Mouse (Mus musculus) midbrain, embryonic 16.5 days (tissue): Measurements from ENCODE around the gene Dnajc28. TPM values are rescaled to one million over a fixed set of nuclear protein-coding genes. Genes with fewer than 3 reads are reported as not detected.

Experiments
- ATAC-seq: fragments of 200-750 bp; cut with Nextera tagmentation; 2 replicates; pipeline ENCODE4 v1.8.0; 2017; ENCODE audit warnings: moderate TSS enrichment
- H3K27ac ChIP-seq: fragments of 300-500 bp; sonication (generic); 2 replicates; pipeline ENCODE4 v1.5.1; 2014; ENCODE audit warnings: mild to moderate bottlenecking, low read length, mixed read lengths
- H3K27me3 ChIP-seq: fragments of 300-500 bp; sonication (generic); 2 replicates; pipeline ENCODE4 v1.6.1; 2014; ENCODE audit warnings: low read depth, low read length, mixed read lengths; ENCODE audit not compliant: control insufficient read depth, insufficient read depth
- H3K36me3 ChIP-seq: fragments of 300-500 bp; sonication (generic); 2 replicates; pipeline ENCODE4 v1.6.1; 2014; ENCODE audit warnings: mild to moderate bottlenecking, low read length, moderate library complexity, mixed read lengths; ENCODE audit not compliant: control insufficient read depth, insufficient read depth
- H3K4me1 ChIP-seq: fragments of 300-500 bp; sonication (generic); 2 replicates; pipeline ENCODE4 v1.6.1; 2014; ENCODE audit warnings: mild to moderate bottlenecking, low read length, mixed read lengths; ENCODE audit not compliant: control insufficient read depth, insufficient read depth
- H3K4me2 ChIP-seq: fragments of 300-500 bp; sonication (generic); 2 replicates; pipeline ENCODE4 v1.6.1; 2014; ENCODE audit warnings: mild to moderate bottlenecking, low read length, mixed read lengths
- H3K4me3 ChIP-seq: fragments of 300-500 bp; sonication (generic); 2 replicates; pipeline ENCODE4 v1.5.1; 2014; ENCODE audit warnings: low read depth, mild to moderate bottlenecking, low read length, moderate library complexity, mixed read lengths
- H3K9ac ChIP-seq: fragments of 300-500 bp; sonication (generic); 2 replicates; pipeline ENCODE4 v1.6.1; 2014; ENCODE audit warnings: low read depth, low read length, mixed read lengths
- H3K9me3 ChIP-seq: fragments of 300-500 bp; sonication (generic); replicated peaks from 2 replicates; pipeline ENCODE4 v1.6.1; 2014; ENCODE audit warnings: mild to moderate bottlenecking, low read length, mixed read lengths; ENCODE audit not compliant: control insufficient read depth, poor library complexity, severe bottlenecking
- WGBS: fragments of 180-500 bp; shearing (Covaris S2); extraction: QIAGEN DNeasy Blood & Tissue Kit; methylation state at CpG from one replicate; pipeline ENCODE4 v1.1.7; 2014; 5-methylcytosine and 5-hydroxymethylcytosine counted together
- polyA plus RNA-seq: library from polyadenylated mRNA; unstranded; fragments of >200 nt; fragmentation: Nextera tagmentation; extraction: Ambion mirVana; gene quantifications from 2 replicates; pipeline ENCODE4 v1.2.1, GENCODE M21; 2015

The Dnajc28 gene
- polyA plus RNA-seq, 1 experiment from 2014 or later: 7.3 TPM

- Histone ChIP-seq H3K9me3 (no peaks in the 10 kb centered on the region), H3K27ac (no peak overlapping the region), H3K9ac (no peak overlapping the region), H3K4me3 (no peak overlapping the region), H3K4me2 (no peak overlapping the region), H3K4me1 (peaks cover 10% of the 10 kb centered on the region), H3K27me3 (no peaks in the 10 kb centered on the region), H3K36me3 (no peaks in the 10 kb centered on the region)
- ATAC-seq: no peak
- 71% methylated on average over 8 of the region's 8 CpGs for WGBS
Measured at GRCm38 (mm10) chr16:91592162-91592561, 26.7 kb downstream of the Dnajc28 start.

DNA sequence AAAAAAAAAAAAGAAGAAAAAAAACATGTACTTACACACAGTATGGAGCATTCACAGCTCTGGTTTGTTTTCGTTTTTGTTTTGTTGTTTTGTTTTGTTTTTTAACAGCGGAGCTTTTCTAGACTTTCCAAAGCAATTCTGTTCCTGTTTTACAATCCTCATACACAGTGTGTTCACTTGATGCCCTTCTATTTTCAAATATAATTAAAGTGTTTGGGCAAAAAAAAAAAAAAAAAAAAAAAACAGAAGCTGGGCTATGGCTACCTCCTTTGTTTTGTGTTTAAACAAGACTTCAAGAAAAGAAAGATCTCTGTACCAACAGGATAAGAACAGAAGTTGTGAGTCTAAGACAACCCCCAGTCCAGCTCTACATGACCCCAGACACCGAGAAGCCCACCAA lies 30.1 kb downstream of the Dnajc28 start:
- no peaks in the 10 kb centered on the region for H3K4me1 ChIP-seq
- 85% methylated on average over 3 of the region's 3 CpGs for WGBS

DNA sequence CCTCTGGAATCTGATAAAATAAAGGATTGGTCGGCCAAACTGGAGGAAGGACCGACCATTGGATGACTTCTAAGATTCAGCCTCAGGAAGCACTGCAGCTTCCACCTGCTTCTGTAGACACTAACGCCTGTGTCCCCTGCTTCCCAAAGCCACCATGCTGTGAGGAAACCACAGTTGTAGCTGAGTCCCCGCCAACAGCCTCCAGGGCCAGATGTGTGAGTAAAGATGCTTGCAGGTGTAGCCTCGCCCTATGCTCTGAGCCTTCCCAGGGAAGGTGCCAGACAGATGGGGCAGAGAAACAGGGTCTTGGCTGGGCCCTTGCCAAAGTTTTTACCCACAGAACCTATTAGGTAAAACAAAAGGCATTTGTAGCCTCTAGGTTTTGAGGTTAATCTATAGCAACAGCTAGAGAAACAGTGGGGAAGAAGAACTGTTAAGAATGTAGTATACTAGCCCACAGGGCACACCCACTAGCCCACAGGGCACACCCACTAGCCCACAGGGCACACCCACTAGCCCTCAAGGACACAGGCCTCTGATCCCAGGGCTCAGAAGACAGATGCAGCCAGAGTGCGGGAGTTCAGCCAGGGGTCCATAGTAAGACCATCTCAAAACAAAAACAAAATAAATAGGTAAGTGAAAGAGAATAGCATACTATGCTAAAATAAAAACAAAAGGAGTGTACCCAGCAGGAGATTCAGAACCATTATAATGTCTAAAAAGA lies 30.9 kb downstream of the Dnajc28 start:
- Histone ChIP-seq H3K4me1 (no peaks in the 10 kb centered on the region), H3K4me3 (no peak overlapping the region), H3K36me3 (peaks cover 4% of the 10 kb centered on the region), H3K27ac (no peak overlapping the region), H3K9ac (no peak overlapping the region), H3K4me2 (no peak overlapping the region), H3K27me3 (no peaks in the 10 kb centered on the region), H3K9me3 (no peaks in the 10 kb centered on the region)
- no peak for ATAC-seq
- 70% methylated on average over 6 of the region's 6 CpGs for WGBS

More for the DNA sequence above, 30.1 kb downstream of the Dnajc28 start:
- Histone ChIP-seq H3K9me3 (no peaks in the 10 kb centered on the region), H3K27me3 (no peaks in the 10 kb centered on the region), H3K27ac (no peak overlapping the region), H3K4me2 (no peak overlapping the region), H3K36me3 (peaks cover 4% of the 10 kb centered on the region), H3K4me3 (no peak overlapping the region), H3K9ac (no peak overlapping the region)
- ATAC-seq: no peak

DNA sequence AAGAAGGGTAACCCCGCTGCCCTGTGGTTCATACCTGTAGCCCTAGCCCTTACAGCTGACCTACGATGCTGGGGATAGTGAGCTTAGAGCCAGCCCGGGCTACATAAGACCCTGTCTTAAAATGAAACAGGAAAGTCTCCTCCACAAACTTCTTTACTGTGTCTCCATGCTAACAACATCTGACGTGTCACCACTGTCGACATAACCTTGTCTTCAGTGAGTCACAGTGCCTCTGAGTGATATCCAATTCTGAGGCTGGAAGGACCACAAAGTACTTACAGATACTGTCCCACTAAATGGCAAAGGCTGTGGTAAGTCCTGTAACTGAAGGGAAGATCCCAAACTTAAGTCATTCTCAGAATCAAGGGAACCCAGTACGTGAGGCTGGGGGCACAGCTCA lies 32.6 kb downstream of the Dnajc28 start:
- no peak for ATAC-seq
- no peaks in the 10 kb centered on the region for H3K4me1 ChIP-seq
- H3K36me3 ChIP-seq: peaks cover 6% of the 10 kb centered on the region
- WGBS: 96% methylated on average over 6 of the region's 6 CpGs
- H3K4me3 ChIP-seq: no peak overlapping the region
- no peak overlapping the region for H3K27ac ChIP-seq
- no peaks in the 10 kb centered on the region for H3K27me3 ChIP-seq
- no peak overlapping the region for H3K4me2 ChIP-seq
- no peaks in the 10 kb centered on the region for H3K9me3 ChIP-seq
- no peak overlapping the region for H3K9ac ChIP-seq

DNA sequence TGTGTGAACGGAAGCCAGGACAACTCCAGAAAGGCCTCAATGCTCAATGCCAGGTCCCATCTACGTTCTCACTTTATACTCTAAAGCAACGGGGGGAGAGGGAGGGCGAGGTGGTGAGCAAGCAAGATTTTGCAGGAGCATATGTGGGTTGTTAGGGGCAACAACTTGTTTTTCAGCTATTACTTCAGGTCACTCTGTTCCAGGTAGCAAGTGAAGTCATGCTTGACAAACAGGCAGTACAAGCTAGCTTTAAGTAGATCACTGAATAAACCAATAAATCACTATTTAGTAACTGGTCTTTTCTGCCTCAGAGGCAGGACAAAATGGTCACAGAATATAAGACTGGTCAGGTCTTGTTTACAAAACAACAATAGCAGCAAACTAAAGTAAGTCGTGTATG lies 33.2 kb downstream of the Dnajc28 start:
- Histone ChIP-seq H3K4me1 (no peaks in the 10 kb centered on the region), H3K4me3 (no peak overlapping the region), H3K4me2 (no peak overlapping the region), H3K27me3 (no peaks in the 10 kb centered on the region), H3K36me3 (peaks cover 9% of the 10 kb centered on the region), H3K9me3 (no peaks in the 10 kb centered on the region), H3K27ac (no peak overlapping the region), H3K9ac (no peak overlapping the region)
- 95% methylated on average over 5 of the region's 5 CpGs for WGBS
- ATAC-seq: no peak

DNA sequence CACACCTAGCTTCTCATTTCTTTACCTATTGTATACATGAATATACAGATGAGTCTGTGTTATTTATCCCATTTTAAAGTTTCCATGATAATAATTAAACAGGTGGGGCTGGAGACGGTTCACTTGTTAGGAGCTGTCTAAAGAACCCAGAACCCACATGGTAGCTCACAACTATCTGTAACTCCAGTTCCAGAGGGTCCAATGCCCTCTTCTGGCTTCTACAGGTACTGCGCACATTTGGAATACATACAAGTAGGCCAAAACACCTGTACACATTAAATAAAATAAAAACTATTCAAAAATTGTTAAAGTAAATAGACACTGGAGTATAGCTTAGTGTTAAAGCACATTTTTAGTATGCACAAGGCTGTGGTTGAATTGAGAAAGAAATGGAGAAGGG lies 36.5 kb downstream of the Dnajc28 start:
- no peaks in the 10 kb centered on the region for H3K4me1 ChIP-seq
- 75% methylated on average over 2 of the region's 2 CpGs for WGBS
- no peak overlapping the region for H3K27ac ChIP-seq
- ATAC-seq: no peak
- no peaks in the 10 kb centered on the region for H3K27me3 ChIP-seq
- H3K4me2 ChIP-seq: no peak overlapping the region
- peaks cover 10% of the 10 kb centered on the region for H3K36me3 ChIP-seq
- no peaks in the 10 kb centered on the region for H3K9me3 ChIP-seq
- no peak overlapping the region for H3K9ac ChIP-seq
- no peak overlapping the region for H3K4me3 ChIP-seq

GRCm38 (mm10) chr16:91578980-91579720 lies 39.7 kb downstream of the Dnajc28 start:
- Histone ChIP-seq H3K4me2 (no peak overlapping the region), H3K4me1 (no peaks in the 10 kb centered on the region), H3K27me3 (no peaks in the 10 kb centered on the region), H3K36me3 (peaks cover 9% of the 10 kb centered on the region; the same call in 1 of the 2 replicates), H3K27ac (no peak overlapping the region), H3K4me3 (no peak overlapping the region), H3K9ac (no peak overlapping the region), H3K9me3 (no peaks in the 10 kb centered on the region)
- ATAC-seq: no peak
- 87% methylated on average over 14 of the region's 14 CpGs for whole genome bisulfite sequencing

- no peaks in the 10 kb centered on the region for H3K4me1 ChIP-seq
- H3K9me3 ChIP-seq: no peaks in the 10 kb centered on the region
- H3K36me3 ChIP-seq: peaks cover 5% of the 10 kb centered on the region; the same call in 1 of the 2 replicates
- no peak for ATAC-seq
- no peak overlapping the region for H3K9ac ChIP-seq
- no peak overlapping the region for H3K4me3 ChIP-seq
- no peaks in the 10 kb centered on the region for H3K27me3 ChIP-seq
- 69% methylated on average over 13 of the region's 13 CpGs for WGBS
- H3K27ac ChIP-seq: no peak overlapping the region
- no peak overlapping the region for H3K4me2 ChIP-seq
Measured at GRCm38 (mm10) chr16:91575151-91575550, 43.7 kb downstream of the Dnajc28 start.

GRCm38 (mm10) chr16:91571105-91571504 lies 47.7 kb downstream of the Dnajc28 start:
- Histone ChIP-seq H3K36me3 (no peaks in the 10 kb centered on the region; the same call in 1 of the 2 replicates), H3K9ac (no peak overlapping the region), H3K27me3 (no peaks in the 10 kb centered on the region), H3K4me2 (no peak overlapping the region), H3K27ac (no peak overlapping the region), H3K4me3 (no peak overlapping the region), H3K4me1 (no peaks in the 10 kb centered on the region), H3K9me3 (no peaks in the 10 kb centered on the region)
- WGBS: 77% methylated on average over 3 of the region's 3 CpGs
- ATAC-seq: no peak
